Mouse (Mus musculus) kidney, postnatal 4 days (tissue): ENCODE data around the gene Npr3.

Experiments used
- DNase-seq, 2 experiments: peaks; one replicate each; pipeline ENCODE4 v3.0.0; 2021; ENCODE audit warnings: mixed read lengths in 2 of 2

The Npr3 gene

GRCm38 (mm10) chr15:11906571-11907531 lies at the start of gene Npr3:
Npr3 (minus strand) TSS chr15:11907287.
- DNase-seq: peak; percentile 70 to 78

GRCm38 (mm10) chr15:11956129-11956528 lies 49.0 kb upstream of the Npr3 start:
- DNase-seq: no peak

- no peak for DNase-seq
Observed at GRCm38 (mm10) chr15:11954190-11954589, 47.1 kb upstream of the Npr3 start.

GRCm38 (mm10) chr15:11952159-11952558 lies 45.1 kb upstream of the Npr3 start:
- no peak for DNase-seq

DNA sequence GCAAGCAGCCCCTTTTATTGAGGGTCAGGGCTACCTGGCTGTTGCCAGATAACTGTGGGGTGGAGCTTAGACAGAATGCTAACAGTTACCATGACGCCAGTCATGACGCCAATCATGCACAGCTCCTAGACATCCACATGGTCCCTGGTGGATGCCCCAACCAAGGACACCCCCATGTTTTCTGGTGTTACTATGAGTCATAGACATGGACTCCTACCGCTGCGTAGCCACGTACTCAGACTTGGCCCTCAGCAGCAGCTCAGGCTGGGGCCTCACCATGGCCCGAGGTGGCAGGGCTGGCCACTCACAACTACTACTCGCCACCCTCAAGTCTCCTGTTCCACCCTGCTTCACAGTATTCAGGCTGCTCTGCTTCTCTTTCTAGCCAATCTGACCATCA lies 44.1 kb upstream of the Npr3 start:
- DNase-seq: no peak

DNA sequence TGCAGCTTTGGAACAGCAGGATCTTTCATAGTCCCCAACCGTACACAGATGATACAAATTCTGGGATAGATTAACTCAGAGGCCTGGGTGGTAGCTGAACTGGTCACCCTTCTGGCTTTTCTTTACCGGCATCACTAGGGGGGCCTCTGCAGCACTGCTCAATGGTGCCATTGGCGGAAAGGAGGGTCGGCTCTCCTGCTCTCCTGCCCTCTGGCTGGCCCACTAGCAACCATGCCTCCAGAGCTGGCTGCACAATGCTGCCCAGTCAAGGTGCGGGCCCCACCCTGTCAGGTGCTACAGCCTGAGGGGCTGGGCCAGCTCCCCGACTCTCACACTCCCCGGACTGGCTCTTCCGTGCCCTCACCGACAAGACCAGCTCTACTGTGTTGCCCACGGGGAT lies 43.1 kb upstream of the Npr3 start:
- no peak for DNase-seq

GRCm38 (mm10) chr15:11949490-11949889 lies 42.4 kb upstream of the Npr3 start:
- no peak for DNase-seq

GRCm38 (mm10) chr15:11940855-11941254 lies 33.8 kb upstream of the Npr3 start:
- DNase-seq: no peak

GRCm38 (mm10) chr15:11927742-11928141 lies 20.7 kb upstream of the Npr3 start:
- DNase-seq: no peak

GRCm38 (mm10) chr15:11914101-11914500 lies 7.0 kb upstream of the Npr3 start:
- DNase-seq: no peak

DNA sequence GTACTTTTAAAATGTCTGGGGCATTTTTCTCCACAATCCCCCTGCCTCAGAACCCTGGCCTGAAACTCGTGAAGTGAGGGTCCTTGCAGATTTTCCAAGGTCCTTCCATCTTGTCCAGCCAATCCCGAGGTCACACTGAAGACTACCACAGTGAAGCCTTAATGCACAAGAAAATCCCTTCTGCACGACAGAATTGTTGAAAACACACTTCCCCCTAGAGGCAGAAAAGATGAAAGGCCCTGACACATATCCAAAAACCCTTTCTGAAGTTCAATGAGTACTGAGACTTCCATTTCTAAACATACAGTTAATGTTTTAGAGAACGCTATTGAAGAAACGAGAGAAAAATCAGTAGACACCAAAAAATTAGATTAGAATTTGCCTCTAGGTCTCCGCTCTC lies 2.8 kb upstream of the Npr3 start:
- no peak for DNase-seq

DNA sequence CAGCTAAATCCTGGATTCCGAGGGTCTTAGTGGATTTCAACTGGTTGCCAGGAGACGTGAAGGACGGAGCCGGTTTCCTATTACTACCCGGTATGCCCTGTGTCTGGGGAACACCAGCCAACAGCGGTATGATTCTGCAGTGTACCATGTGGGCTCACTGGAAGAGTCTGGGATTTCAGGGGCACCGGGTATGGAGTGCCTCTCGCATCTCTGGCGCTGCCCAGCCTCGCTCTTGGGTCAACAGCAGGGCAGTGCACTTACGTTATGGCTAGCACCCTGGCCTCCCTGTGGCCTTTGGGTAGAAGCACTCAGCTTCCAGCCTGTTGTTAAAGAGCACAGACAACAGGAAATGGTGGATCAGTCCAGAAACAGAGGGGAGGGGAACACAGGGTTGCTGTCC lies 1.1 kb upstream of the Npr3 start:
- DNase-seq: peak; percentile 16 to 46

GRCm38 (mm10) chr15:11906021-11906570 lies 991 bp downstream of the Npr3 start:
- peak; percentile 54 to 68 for DNase-seq

DNA sequence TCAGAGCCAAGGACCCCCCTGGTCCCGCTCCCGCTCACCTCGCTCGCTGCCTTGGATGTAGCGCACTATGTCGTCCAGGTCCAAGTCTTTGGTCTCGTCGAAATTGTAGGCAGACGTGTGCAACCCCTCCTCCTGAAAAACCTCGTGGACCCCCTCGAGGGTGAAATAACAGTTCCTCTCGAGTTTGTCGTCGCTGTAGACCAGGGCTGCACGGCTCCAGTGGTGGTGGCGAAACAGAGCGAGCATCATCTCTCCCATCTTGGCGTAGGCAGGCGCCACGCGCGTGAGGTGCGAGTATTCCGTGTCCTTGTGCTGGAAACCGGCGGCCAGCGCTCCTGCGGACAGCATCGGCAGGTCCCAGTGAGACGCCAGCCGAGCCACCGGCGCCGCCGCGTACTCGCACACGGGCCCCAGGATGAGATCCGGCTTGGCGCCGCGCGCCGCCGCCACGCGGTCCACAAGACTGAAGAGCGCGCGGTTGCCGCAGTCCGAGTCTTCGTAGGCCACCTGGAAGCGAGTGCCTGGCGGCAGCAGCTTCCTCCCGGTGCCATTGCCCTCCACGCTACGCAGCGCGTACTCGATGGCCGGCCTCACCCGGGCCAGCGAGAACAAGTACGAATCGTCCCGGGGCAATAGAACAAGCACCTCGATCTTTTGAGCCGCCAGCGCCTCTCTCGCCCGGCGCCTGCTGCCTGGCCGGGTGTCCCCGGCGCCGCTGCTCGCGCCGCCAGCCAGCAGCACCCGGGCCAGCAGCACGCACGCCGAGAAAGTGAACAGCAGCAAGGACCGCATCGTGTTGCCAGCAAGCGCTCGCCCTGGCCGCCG lies 2.0 kb downstream of the Npr3 start:
- peak; percentile 52 to 68 for DNase-seq

DNA sequence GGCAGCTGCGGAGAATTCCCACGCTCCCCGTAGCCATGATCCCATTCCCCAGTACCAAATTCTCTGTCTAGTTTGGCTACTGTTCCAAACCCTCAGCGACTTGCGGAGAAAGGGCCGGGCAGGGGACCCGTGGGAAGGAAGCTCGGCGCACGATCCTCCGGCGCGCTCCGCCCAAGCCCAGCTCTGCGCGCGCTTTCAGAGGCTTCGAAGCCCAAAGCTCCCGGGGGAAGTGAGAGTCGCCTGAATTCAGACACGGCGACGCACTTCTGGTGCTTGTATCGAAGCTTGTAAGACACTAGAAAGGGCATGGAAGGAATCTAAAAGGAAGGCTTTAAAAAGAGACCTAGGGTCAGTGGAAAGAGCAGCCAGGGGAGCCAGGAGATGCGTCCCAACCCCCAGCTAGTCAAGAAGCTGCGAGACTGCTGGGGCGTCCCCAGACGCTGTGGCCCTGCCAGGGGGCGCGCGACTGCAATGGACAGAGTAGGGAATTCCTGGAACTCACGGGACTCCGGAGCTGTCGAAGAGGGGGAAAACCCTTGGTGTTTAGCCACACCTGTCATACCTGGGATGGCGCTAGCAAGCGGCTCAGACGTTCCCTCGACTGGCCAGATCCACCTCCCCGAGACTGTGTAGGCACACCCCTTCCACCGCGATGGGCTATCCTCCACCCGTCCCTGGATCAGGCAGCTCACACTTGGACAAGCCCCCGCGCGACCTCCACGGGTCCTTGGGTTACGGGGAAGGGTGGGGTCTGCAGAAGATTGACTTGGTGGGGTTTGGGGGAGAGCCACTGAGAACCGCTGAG lies 2.8 kb downstream of the Npr3 start:
- DNase-seq: peak; percentile 69 to 77

GRCm38 (mm10) chr15:11903196-11904042 lies 3.7 kb downstream of the Npr3 start:
- DNase-seq: peak; percentile 66 to 74

- DNase-seq: no peak
Observed at GRCm38 (mm10) chr15:11897617-11898016, 9.5 kb downstream of the Npr3 start.

DNA sequence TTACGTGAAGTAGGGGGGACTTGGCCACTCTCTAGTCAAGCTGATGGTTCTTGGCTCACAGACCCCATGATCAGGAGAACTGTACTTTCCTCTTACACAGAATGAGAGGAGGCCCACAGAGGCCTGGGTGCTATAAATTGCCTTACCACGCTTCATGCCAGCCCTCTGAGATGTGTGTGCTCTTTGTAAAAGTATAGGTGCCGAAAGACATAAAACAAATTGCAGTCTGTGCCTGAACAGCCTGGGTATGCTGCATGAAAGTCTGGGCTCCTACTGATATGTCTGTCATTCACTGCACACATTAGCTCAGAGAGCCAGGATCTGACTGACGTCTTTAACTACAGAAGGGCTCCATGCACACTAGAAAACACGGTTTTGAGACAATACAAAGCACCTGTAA lies 9.9 kb downstream of the Npr3 start:
- DNase-seq: no peak

DNA sequence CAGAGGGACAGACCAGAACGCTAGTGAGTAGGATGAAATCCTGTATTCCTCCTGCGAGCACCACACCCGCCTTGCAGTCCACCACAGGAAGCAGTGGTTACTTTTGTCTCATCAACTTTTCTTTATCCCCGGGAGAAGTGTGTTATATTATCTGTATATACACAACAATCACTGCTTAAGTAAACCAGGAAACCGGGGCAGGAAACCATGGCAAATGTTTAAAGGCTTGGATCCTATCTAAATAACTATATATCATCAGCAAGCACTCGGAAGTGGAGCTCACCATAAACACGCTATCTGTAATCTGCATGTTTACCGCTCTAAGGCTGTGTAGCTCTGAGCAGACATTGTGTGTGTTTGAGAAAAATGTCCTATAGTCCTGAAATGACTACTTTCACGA lies 13.1 kb downstream of the Npr3 start:
- DNase-seq: no peak

- DNase-seq: peak in 1 of 2 experiments; percentile 10
Observed at GRCm38 (mm10) chr15:11891395-11891794, 15.7 kb downstream of the Npr3 start.

- DNase-seq: peak; percentile 29 to 48
Observed at GRCm38 (mm10) chr15:11882508-11883205, 24.4 kb downstream of the Npr3 start.
